Mouse (Mus musculus): ENCODE results near the gene Gpat2. TPM values are rescaled to one million over a fixed set of nuclear protein-coding genes. Genes with fewer than 3 reads are reported as not detected.

Gene Gpat2
- not detected for total RNA-seq (2018; cell fraction: chromatin; rRNA removed)
- total RNA-seq (2018; cell fraction: cytosol; rRNA removed), result under 1 TPM in 7 of 26 experiments, not detected in 19; 0.04 to 0.14 (median 0.11) TPM
- total RNA-seq (2018; cell fraction: nucleus; rRNA removed), result under 1 TPM in 2 of 26 experiments, not detected in 24; 0.25 to 0.26 TPM
- 0.09 TPM in 1 of 3 replicates, not detected in the others for polyA plus RNA-seq (2018)

DNA sequence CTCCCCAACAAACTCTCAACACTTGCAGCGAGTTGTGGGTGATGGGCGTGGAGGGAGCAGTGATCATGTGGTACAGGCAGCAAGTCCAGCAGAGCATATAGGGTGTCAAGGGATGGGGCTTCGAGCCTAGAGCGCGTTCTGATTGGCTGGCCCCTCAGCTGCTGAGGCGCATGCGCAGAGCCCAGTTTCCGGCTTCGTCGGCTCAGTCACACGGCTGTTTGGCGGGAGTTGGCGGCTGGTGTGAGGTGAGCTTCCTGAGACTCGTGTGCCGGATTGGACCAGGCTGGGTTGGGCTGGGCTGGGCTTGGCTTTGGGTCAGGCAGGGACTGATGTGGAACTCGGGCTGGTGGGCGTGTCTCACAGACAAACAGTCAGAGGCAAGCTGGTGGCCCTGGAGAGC is at the start of gene Gpat2:
Gene Gpat2, plus strand, starts transcription at position 223 of the 400 bp plus-strand sequence.
- Histone ChIP-seq H3K79me2 (ENCODE audit: inconsistent target) (no peaks in the 10 kb centered on the region), H3K4me3 (ENCODE audit: inconsistent target) (no peak within 1 kb of the TSS), H3K36me3 (ENCODE audit: inconsistent target) (no peaks in the 10 kb centered on the region), H3K27ac (no peak within 1 kb of the TSS)
- 90% methylated on average over 15 of the region's 17 CpGs for WGBS (ENCODE audit: missing documents)

DNA sequence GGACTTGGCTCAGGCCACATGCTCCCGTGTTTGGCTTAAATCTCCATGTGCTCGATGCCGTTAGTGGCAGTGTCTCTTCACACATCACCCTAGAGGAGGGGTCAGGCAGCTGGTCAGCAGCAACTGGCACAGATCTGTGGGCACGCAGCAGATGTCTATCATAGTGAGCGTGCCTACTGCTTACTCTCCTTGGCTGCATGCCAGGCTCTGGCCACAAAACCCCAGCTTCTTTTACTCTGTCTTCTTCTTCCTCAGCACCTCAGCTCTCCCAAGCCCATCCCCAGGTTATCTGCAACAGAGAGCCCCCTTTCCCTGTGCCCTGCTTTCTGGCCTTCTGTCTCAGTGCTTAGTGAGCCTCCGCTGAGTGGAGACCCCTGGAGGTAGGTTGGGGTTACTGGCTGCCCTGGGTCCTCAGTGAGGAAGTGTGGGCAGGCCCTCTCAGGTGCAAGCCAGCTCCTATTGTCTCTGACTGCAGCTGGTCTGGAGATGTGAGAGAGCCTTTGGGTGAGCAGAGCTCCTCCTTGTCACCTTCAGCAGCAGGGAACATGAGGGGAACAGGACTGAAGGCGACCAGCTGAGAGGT is 49.1 kb upstream of the Gpat2 start:
- H3K27ac ChIP-seq, result no peak overlapping the region
- H3K36me3 ChIP-seq (ENCODE audit: inconsistent target), result no peaks in the 10 kb centered on the region
- H3K4me3 ChIP-seq (ENCODE audit: inconsistent target), result no peak overlapping the region
- H3K79me2 ChIP-seq (ENCODE audit: inconsistent target), result no peaks in the 10 kb centered on the region
- WGBS (ENCODE audit: missing documents), result 31% methylated on average over 7 of the region's 7 CpGs

DNA sequence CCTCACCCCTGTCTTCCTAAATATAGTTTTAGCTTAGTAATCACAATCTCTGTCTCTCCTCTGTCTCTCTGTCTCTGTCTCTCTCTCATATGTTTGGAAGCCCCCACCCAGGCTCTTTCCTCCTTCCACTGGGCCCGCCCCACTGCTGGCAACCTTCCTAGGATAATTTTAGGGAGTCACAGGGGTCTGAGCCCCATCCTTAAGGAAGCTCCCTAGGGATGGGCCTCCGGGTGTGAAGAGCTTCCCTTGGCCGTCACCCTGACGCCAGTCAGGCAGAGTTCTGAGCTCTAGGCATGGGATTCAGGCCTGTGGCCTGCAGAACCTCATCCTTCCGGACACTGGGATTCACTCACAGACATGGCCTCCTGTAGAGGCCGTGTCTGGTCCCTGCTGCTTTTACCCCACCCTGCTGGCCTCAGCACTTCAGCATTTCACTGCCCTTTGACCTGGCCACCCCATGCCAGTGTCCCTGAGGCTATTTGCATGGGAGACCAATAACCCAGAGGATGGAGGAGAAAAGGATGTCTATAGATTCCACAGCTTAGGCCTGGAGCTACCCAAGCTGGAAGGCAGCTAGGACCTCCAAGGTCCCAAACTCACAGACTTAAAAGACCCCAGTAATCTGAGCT is 48.5 kb upstream of the Gpat2 start:
- H3K27ac ChIP-seq, result no peak overlapping the region
- no peaks in the 10 kb centered on the region for H3K36me3 ChIP-seq (ENCODE audit: inconsistent target)
- H3K4me3 ChIP-seq (ENCODE audit: inconsistent target), result no peak overlapping the region
- 97% methylated on average over 6 of the region's 6 CpGs for WGBS (ENCODE audit: missing documents)
- H3K79me2 ChIP-seq (ENCODE audit: inconsistent target), result no peaks in the 10 kb centered on the region

DNA sequence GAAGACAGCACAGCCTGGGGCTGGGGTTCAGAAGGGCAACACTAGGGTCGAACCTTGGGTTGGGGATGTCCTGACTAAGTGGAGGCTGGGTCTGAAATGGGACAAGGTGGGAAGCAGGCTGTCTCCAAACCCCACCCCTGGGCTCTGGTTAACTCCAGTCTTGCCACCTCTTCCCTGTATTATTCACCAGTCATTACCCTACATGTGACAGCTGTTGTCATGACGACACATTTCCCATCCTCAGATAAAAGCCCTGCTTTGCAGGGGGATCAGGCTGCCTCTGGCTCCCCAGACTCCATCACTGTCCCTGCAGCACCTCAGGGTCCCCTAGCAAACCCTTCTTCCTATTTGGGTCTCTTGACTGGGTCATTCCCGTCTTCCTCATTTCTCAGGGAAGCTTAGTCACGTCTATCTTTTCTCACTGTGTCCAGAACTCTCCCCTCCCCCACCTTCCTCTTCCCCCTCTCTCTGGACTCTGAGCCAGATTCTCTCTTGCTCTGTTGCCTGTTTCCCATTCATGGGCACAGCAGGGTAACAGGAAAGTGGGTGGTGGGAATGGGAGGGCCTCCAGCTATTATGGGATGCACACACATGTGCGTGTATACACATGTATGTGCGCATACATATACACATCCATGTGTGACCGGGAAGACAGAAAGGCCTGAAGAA is 46.9 kb upstream of the Gpat2 start:
- Histone ChIP-seq H3K27ac (no peak overlapping the region), H3K79me2 (ENCODE audit: inconsistent target) (no peaks in the 10 kb centered on the region), H3K4me3 (ENCODE audit: inconsistent target) (no peak overlapping the region), H3K36me3 (ENCODE audit: inconsistent target) (no peaks in the 10 kb centered on the region)
- WGBS (ENCODE audit: missing documents), result 70% methylated on average over 7 of the region's 7 CpGs

DNA sequence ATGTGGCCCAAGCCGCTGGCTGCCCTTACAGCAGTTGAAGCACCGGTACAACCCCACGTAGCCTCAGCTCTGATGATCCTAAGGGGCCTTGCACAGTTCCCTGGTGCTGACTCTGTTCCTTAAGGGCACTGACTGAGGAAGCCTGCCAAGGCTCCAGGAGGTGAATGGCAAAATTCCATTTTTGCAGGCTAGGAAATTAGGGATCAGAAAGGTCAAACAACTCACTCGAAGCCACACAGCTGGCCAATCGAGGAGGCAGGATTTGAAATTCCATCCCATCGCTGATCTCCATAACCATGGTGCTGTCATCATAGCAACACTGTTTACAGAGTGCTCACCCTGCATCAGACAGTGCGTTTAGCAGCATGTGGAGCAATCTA is 46.4 kb upstream of the Gpat2 start:
- WGBS (ENCODE audit: missing documents), result 91% methylated on average over 7 of the region's 7 CpGs
- no peaks in the 10 kb centered on the region for H3K36me3 ChIP-seq (ENCODE audit: inconsistent target)
- no peak overlapping the region for H3K4me3 ChIP-seq (ENCODE audit: inconsistent target)
- H3K79me2 ChIP-seq (ENCODE audit: inconsistent target), result no peaks in the 10 kb centered on the region
- H3K27ac ChIP-seq, result no peak overlapping the region

DNA sequence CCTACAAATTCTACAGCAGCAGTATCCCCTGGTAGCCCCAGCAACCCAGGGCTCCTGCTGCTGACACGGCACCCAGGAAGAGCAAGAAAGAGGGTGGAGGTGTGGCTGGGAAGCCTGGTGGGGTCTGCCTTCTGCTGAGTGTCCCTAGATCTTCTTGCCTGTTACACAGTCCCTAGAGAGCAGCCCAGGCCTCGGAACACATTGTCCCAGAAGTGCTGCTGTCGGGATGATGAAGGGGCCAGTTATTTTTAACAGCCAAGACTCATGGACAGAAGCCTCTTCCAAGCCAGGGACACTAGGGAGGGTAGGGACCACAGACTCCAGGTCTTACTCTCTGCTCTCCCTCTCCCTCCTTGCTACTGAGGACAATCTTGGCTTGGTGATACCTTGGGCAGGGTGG is 45.7 kb upstream of the Gpat2 start:
- H3K79me2 ChIP-seq (ENCODE audit: inconsistent target), result no peaks in the 10 kb centered on the region
- no peak overlapping the region for H3K27ac ChIP-seq
- WGBS (ENCODE audit: missing documents), result 94% methylated on average over 3 of the region's 3 CpGs
- no peaks in the 10 kb centered on the region for H3K36me3 ChIP-seq (ENCODE audit: inconsistent target)
- no peak overlapping the region for H3K4me3 ChIP-seq (ENCODE audit: inconsistent target)

DNA sequence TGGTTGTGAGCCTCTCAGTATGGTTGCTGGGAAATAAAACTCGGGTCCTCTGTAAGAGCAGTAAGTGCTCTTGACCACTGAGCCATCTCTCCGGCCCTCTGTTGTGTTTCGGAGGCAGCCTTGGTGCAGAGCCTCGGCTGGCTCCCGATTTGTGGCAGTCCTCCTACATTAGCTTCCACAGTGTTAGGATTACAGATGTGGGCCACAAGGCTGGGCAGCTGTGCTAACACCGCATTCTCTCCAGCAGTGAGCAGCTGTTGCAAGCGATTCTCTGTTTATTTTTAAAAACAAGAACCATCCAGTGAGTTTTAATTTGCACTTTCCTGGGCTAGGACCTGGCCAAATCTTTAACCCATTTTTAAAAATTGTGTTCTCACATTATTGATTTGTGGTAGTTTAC is 41.1 kb upstream of the Gpat2 start:
- H3K4me3 ChIP-seq (ENCODE audit: inconsistent target), result no peak overlapping the region
- no peaks in the 10 kb centered on the region for H3K79me2 ChIP-seq (ENCODE audit: inconsistent target)
- 76% methylated on average over 7 of the region's 7 CpGs for WGBS (ENCODE audit: missing documents)
- H3K36me3 ChIP-seq (ENCODE audit: inconsistent target), result no peaks in the 10 kb centered on the region
- no peak overlapping the region for H3K27ac ChIP-seq

DNA sequence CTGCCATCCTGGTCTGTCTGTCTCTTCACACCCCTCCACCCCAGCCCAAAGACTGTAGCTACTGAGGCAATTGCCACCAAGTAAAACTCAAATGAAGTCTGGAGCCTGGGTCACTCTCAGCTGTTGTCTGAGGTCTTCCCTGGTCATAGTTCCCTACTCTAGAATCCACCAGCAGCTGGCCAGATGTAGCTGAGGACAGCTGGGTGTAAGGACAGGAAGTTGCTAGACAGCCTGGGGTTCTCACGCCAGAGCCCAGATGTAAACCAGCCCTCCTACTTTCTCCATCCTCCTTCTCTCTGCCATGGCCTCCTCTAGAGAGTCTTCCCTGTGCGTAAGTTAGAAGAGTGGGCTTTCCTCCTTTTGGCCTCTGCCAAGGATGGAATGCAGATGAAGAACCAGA is 37.5 kb upstream of the Gpat2 start:
- Histone ChIP-seq H3K79me2 (ENCODE audit: inconsistent target) (no peaks in the 10 kb centered on the region), H3K4me3 (ENCODE audit: inconsistent target) (no peak overlapping the region), H3K36me3 (ENCODE audit: inconsistent target) (no peaks in the 10 kb centered on the region), H3K27ac (no peak overlapping the region)
- 73% methylated on average over 2 of the region's 2 CpGs for whole genome bisulfite sequencing (ENCODE audit: missing documents)

DNA sequence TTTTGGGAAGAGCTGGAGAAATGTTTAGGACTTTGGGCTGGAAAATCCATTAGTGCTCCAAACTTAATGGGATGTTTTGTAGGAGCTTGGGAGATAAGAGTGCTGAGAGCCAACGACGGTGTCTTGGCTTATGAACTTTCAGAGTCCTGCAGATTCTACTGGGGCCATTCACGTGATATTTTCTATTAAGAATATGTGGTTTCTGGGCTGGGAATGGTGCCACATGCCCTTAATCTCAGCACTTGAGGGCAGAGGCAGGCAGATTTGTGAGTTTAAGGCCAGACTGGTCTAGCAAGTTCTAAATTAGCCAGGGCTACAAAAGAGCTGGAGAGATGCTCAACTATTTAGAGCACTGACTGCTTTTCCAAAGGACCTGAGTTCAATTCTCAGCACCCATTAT is 34.6 kb upstream of the Gpat2 start:
- H3K79me2 ChIP-seq (ENCODE audit: inconsistent target), result no peaks in the 10 kb centered on the region
- H3K36me3 ChIP-seq (ENCODE audit: inconsistent target), result no peaks in the 10 kb centered on the region
- H3K27ac ChIP-seq, result no peak overlapping the region
- 84% methylated on average over 3 of the region's 3 CpGs for WGBS (ENCODE audit: missing documents)
- H3K4me3 ChIP-seq (ENCODE audit: inconsistent target), result no peak overlapping the region

DNA sequence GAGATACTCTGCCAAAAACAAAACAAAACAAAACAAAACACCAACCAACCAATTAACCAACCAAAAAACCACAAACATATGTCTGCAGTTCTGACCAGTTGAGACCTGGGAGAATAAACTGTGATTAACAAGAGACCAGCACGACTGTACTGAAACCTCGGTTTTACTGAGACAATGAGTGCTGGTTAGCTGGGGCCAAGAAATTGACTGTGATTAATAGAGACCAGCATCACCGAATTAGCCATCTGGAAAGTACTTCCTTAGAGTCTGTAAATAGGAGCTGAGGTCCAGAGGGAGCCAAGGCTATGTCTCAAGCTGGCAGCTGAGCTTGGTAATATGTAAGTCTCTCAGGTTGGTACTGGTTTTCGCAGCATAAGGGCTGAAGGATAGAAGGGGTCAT is 34.2 kb upstream of the Gpat2 start:
- Histone ChIP-seq H3K27ac (no peak overlapping the region), H3K79me2 (ENCODE audit: inconsistent target) (no peaks in the 10 kb centered on the region), H3K4me3 (ENCODE audit: inconsistent target) (no peak overlapping the region), H3K36me3 (ENCODE audit: inconsistent target) (no peaks in the 10 kb centered on the region)
- 72% methylated on average over 4 of the region's 4 CpGs for WGBS (ENCODE audit: missing documents)

DNA sequence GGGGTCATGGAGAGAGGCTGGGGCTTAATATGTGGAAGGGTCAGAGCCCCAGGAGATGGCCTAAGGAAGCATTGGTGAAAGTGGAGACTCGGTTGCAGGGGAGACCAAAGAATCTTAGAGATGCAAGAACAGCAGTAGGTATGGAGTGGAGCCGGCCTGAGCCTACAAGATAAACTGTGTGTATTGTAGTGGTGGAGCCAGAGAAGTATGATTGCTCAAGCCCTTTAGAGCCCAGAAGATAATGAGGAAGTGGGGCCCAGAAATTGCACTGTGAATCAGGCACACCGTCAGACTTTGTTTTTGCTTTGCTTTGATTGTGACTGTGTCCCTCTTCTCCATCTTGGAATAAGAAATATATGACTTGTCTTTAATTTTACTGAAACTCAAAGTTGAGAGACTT is 33.7 kb upstream of the Gpat2 start:
- H3K4me3 ChIP-seq (ENCODE audit: inconsistent target), result no peak overlapping the region
- H3K79me2 ChIP-seq (ENCODE audit: inconsistent target), result no peaks in the 10 kb centered on the region
- no peaks in the 10 kb centered on the region for H3K36me3 ChIP-seq (ENCODE audit: inconsistent target)
- 28% methylated on average over 3 of the region's 3 CpGs for WGBS (ENCODE audit: missing documents)
- no peak overlapping the region for H3K27ac ChIP-seq

DNA sequence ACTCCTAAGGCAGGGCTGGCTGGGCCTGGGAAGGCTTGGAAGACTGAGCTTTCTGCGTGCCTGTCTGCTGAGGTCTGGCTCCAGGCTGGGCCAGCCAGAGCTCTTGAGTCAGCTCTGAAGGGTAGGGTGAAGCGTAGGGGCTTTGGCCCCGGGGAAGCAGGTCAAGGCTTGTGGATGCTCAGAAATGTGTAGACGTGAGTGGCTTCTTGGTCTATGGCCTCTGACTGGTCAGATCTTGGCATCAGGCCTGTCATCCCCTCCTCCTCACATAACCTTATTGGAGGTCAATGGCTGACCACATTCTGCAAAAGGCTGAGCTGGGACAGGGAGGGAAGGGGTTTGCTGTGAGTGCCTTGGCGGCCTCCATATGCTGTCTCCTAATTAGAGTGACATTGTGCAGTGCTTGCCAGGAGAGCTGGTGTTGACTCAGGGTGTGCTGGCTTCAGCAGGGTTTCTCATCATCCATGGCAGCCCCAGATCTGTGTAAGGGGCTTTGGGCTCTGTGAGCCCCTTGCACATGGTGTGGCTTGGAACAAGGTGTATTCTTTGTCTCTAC is 30.3 kb upstream of the Gpat2 start:
- no peak overlapping the region for H3K4me3 ChIP-seq (ENCODE audit: inconsistent target)
- no peaks in the 10 kb centered on the region for H3K36me3 ChIP-seq (ENCODE audit: inconsistent target)
- WGBS (ENCODE audit: missing documents), result 90% methylated on average over 5 of the region's 5 CpGs
- H3K79me2 ChIP-seq (ENCODE audit: inconsistent target), result no peaks in the 10 kb centered on the region
- no peak overlapping the region for H3K27ac ChIP-seq

DNA sequence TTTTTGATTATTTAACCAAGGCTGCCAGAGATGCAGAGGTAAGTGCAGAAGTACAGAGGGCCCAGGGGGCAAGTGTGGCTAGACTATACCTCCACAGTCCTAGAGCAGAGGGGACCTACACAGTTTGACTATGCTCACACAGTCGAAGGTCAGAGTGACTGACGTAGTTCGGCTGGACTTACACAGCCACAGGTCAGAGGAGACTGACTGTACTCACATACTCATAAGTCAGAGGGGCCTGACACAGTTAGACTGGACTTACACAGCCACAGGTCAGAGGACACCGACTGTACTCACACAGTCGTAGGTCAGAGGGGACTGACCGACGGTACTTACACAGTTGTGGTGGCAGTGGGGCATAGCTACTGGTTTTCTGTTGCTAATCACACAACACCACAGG is 26.3 kb upstream of the Gpat2 start:
- Histone ChIP-seq H3K27ac (no peak overlapping the region), H3K36me3 (ENCODE audit: inconsistent target) (no peaks in the 10 kb centered on the region), H3K79me2 (ENCODE audit: inconsistent target) (no peaks in the 10 kb centered on the region), H3K4me3 (ENCODE audit: inconsistent target) (no peak overlapping the region)
- WGBS (ENCODE audit: missing documents), result 91% methylated on average over 6 of the region's 7 CpGs

DNA sequence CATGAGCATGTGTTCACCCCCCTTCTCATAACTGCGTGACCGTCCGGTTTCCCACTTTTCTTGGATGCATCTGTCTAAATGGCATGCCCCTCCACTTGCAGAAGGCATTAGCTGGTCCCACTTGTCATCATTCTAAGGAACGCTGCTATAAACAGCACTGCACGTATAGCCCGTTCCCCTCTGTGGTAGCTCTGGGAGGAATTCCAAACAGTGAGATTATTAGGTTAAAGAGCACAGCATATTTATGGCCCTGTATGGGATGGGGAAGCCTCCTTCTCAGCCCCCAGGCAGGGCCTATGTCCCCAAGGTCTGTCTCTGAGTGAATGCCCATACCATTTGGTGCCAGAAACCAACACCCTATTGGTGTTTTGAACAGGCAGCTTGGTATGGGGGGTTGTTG is 13.9 kb upstream of the Gpat2 start:
- H3K4me3 ChIP-seq (ENCODE audit: inconsistent target), result no peak overlapping the region
- H3K27ac ChIP-seq, result no peak overlapping the region
- H3K36me3 ChIP-seq (ENCODE audit: inconsistent target), result no peaks in the 10 kb centered on the region
- no peaks in the 10 kb centered on the region for H3K79me2 ChIP-seq (ENCODE audit: inconsistent target)
- WGBS (ENCODE audit: missing documents), result 91% methylated on average over 6 of the region's 6 CpGs

DNA sequence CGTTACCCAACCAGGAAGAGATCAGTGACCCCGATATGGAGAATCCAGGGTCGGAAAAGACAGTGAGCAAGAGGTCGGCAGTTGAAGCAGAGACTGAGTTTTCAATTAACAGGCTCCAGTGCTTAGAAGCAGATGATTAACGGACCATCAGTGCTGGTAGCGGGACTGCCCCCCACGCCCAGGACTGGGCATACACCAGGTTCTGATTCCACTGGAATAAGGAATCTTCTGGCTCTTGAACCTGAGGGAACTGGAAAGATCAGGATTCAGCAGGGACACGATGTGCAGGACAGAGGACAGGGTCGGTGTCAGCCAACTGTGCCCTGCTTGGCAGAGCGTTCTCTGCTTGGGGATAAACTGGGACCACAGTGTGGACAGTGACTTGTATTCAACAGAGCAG is 9.2 kb upstream of the Gpat2 start:
- Histone ChIP-seq H3K27ac (no peak overlapping the region), H3K36me3 (ENCODE audit: inconsistent target) (no peaks in the 10 kb centered on the region), H3K79me2 (ENCODE audit: inconsistent target) (no peaks in the 10 kb centered on the region), H3K4me3 (ENCODE audit: inconsistent target) (no peak overlapping the region)
- WGBS (ENCODE audit: missing documents), result 81% methylated on average over 10 of the region's 10 CpGs
